Mouse (Mus musculus): ENCODE measurements around the gene Pitpnc1. TPM values are rescaled to one million over a fixed set of nuclear protein-coding genes. Genes with fewer than 3 reads are reported as not detected.

Pitpnc1 gene
- polyA plus RNA-seq, 1 experiment = 0.74 TPM

DNA sequence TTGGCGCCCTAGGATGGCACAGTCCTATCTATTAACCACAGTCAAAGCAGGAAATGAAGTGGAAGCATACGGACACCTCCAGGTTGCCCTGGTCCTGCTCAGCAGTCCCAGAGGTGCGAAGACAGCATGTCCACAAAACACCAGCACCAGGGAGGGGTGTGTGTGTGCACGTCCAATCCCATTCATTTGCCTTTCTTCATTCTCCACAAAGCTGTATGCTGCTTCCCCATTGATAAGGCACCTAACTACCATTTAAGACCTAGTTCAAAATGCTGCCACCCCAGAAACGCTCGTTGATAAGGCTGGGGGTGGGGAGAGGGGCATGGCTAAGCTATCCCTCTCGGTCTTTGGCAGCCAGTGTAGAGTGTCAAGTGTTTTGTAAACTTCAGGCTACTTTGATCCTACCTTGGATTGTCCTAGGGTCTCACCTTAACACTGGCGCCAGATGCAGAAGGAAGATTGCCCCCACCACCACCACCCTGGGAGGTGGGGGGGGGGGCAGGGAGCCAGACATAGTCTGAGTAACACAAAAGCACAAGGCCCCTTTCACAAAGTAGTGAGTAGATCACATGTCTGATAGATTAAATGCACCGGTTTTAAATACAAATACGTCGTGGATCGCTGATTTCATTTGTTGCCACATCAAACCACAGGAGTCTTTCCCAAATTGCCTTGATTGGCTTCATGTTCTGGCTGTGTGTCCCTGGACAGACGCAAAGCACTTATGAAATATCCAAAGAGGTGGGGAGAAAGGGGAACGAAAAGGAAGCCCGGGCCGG is 2.1 kb downstream of the Pitpnc1 start:
- Histone ChIP-seq H3K79me2 (ENCODE audit: control insufficient read depth, insufficient read depth) (no peaks in the 10 kb centered on the region), H3K4me2 (ENCODE audit: low read depth) (peak overlapping the region; percentile 100), H3K27me3 (ENCODE audit: control insufficient read depth, insufficient read depth, insufficient read length) (no peaks in the 10 kb centered on the region), H3K4me3 (peak overlapping the region; percentile 47), H3ac (ENCODE audit: control insufficient read depth, insufficient read length) (peak overlapping the region; percentile 13), H3K36me3 (ENCODE audit: control insufficient read depth, insufficient read depth) (no peaks in the 10 kb centered on the region)
- TF ChIP-seq MYOG (IDR thresholded peaks at IDR 0.05; ENCODE audit: control insufficient read depth in 1 of 3, insufficient read depth in 1 of 3, insufficient read length in 2 of 3, low read depth in 2 of 3) (no peak), MAX (IDR thresholded peaks at IDR 0.05; ENCODE audit: low read depth) (no peak), E2F4 (IDR thresholded peaks at IDR 0.05; ENCODE audit: insufficient read depth) (no peak), REST (IDR thresholded peaks at IDR 0.05; ENCODE audit: insufficient read depth, insufficient read length) (no peak), TCF3 (IDR thresholded peaks at IDR 0.05; ENCODE audit: insufficient read length, low read depth) (no peak), TCF12 (IDR thresholded peaks at IDR 0.05; ENCODE audit: insufficient read depth, poor library complexity, severe bottlenecking) (no peak), POLR2A (IDR thresholded peaks at IDR 0.05; ENCODE audit: insufficient read length, low read depth) (no peak), USF1 (IDR thresholded peaks at IDR 0.05; ENCODE audit: low read depth) (no peak), POLR2AphosphoS2 (IDR thresholded peaks at IDR 0.05; ENCODE audit: insufficient read length, low read depth) (no peak), MYOD1 (IDR thresholded peaks at IDR 0.05; ENCODE audit: control insufficient read depth in 1 of 3, insufficient read length in 2 of 3, low read depth in 2 of 3) (no peak), SRF (IDR thresholded peaks at IDR 0.05; ENCODE audit: control insufficient read depth, insufficient read length, low read depth) (no peak), CEBPB (IDR thresholded peaks at IDR 0.05; ENCODE audit: insufficient read depth, poor library complexity, severe bottlenecking) (no peak)

- Histone ChIP-seq H3ac (ENCODE audit: control insufficient read depth, insufficient read length) (no peak overlapping the region), H3K27me3 (ENCODE audit: control insufficient read depth, insufficient read depth, insufficient read length) (no peaks in the 10 kb centered on the region), H3K4me3 (no peak overlapping the region), H3K4me2 (ENCODE audit: low read depth) (no peak overlapping the region), H3K36me3 (ENCODE audit: control insufficient read depth, insufficient read depth) (no peaks in the 10 kb centered on the region), H3K79me2 (ENCODE audit: control insufficient read depth, insufficient read depth) (no peaks in the 10 kb centered on the region)
- no peak for TF ChIP-seq CEBPB (IDR thresholded peaks at IDR 0.05; ENCODE audit: insufficient read depth, poor library complexity, severe bottlenecking)
Observed at GRCm38 (mm10) chr11:107466611-107467391, 3.7 kb downstream of the Pitpnc1 start.

DNA sequence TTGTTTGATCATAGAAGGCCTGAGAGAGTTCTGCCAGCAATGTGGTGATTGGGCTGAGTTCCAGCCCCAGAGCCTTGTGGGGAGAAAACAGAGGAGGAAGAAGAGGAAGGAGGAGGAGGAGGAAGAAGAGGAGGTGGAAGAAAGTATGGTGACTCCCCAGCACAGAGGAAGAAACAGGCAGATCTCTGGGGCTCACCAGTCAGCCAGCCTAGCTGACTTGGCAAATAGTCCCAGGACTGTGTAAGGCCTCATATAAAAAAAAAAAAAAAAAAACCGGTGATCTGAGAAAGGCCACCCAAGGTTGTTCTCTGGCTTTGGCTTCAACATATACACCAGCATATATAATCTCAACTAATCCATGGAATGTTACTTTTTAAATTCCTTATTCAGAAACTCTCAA is 4.5 kb downstream of the Pitpnc1 start:
- no peaks in the 10 kb centered on the region for H3K36me3 ChIP-seq (ENCODE audit: control insufficient read depth, insufficient read depth)
- no peaks in the 10 kb centered on the region for H3K27me3 ChIP-seq (ENCODE audit: control insufficient read depth, insufficient read depth, insufficient read length)
- no peak overlapping the region for H3K4me2 ChIP-seq (ENCODE audit: low read depth)
- H3K4me3 ChIP-seq = no peak overlapping the region
- no peak for TF ChIP-seq MAX (IDR thresholded peaks at IDR 0.05; ENCODE audit: low read depth)
- no peak for TF ChIP-seq MYOG (IDR thresholded peaks at IDR 0.05; ENCODE audit: control insufficient read depth in 1 of 3, insufficient read depth in 1 of 3, insufficient read length in 2 of 3, low read depth in 2 of 3)
- no peak for TF ChIP-seq E2F4 (IDR thresholded peaks at IDR 0.05; ENCODE audit: insufficient read depth)
- TF ChIP-seq POLR2AphosphoS2 (IDR thresholded peaks at IDR 0.05; ENCODE audit: insufficient read length, low read depth) = no peak
- no peak for TF ChIP-seq CEBPB (IDR thresholded peaks at IDR 0.05; ENCODE audit: insufficient read depth, poor library complexity, severe bottlenecking)
- TF ChIP-seq POLR2A (IDR thresholded peaks at IDR 0.05; ENCODE audit: insufficient read length, low read depth) = no peak
- TF ChIP-seq MYOD1 (IDR thresholded peaks at IDR 0.05; ENCODE audit: control insufficient read depth in 1 of 3, insufficient read length in 2 of 3, low read depth in 2 of 3) = no peak
- TF ChIP-seq TCF3 (IDR thresholded peaks at IDR 0.05; ENCODE audit: insufficient read length, low read depth) = no peak
- no peak for TF ChIP-seq REST (IDR thresholded peaks at IDR 0.05; ENCODE audit: insufficient read depth, insufficient read length)
- TF ChIP-seq TCF12 (IDR thresholded peaks at IDR 0.05; ENCODE audit: insufficient read depth, poor library complexity, severe bottlenecking) = no peak
- no peak for TF ChIP-seq USF1 (IDR thresholded peaks at IDR 0.05; ENCODE audit: low read depth)
- TF ChIP-seq SRF (IDR thresholded peaks at IDR 0.05; ENCODE audit: control insufficient read depth, insufficient read length, low read depth) = no peak
- no peak overlapping the region for H3ac ChIP-seq (ENCODE audit: control insufficient read depth, insufficient read length)
- H3K79me2 ChIP-seq (ENCODE audit: control insufficient read depth, insufficient read depth) = no peaks in the 10 kb centered on the region

DNA sequence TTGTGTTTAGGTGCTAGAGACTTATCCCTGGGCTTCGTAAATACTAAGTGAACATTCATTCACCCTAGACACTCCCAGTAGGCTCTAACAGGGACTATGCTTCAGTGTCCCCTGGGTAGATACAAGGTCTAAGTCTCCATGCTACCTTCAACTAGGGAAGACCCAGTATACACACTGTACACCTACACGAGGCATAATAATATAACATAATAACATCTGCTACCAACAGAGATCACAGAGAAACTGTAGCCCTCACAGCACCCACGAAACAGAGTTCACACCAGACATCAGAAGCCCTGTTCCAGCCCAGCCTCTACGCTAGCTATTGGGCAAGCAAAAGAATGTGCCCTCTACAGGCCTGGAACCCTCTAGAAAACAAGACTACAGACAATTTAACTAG is 5.5 kb downstream of the Pitpnc1 start:
- Histone ChIP-seq H3K4me2 (ENCODE audit: low read depth) (no peak overlapping the region), H3K79me2 (ENCODE audit: control insufficient read depth, insufficient read depth) (no peaks in the 10 kb centered on the region), H3K27me3 (ENCODE audit: control insufficient read depth, insufficient read depth, insufficient read length) (no peaks in the 10 kb centered on the region), H3K4me3 (no peak overlapping the region), H3K36me3 (ENCODE audit: control insufficient read depth, insufficient read depth) (no peaks in the 10 kb centered on the region), H3ac (ENCODE audit: control insufficient read depth, insufficient read length) (no peak overlapping the region)
- TF ChIP-seq SRF (IDR thresholded peaks at IDR 0.05; ENCODE audit: control insufficient read depth, insufficient read length, low read depth) = no peak
- TF ChIP-seq POLR2A (IDR thresholded peaks at IDR 0.05; ENCODE audit: insufficient read length, low read depth) = no peak
- no peak for TF ChIP-seq TCF12 (IDR thresholded peaks at IDR 0.05; ENCODE audit: insufficient read depth, poor library complexity, severe bottlenecking)
- TF ChIP-seq USF1 (IDR thresholded peaks at IDR 0.05; ENCODE audit: low read depth) = no peak
- TF ChIP-seq MYOG (IDR thresholded peaks at IDR 0.05; ENCODE audit: control insufficient read depth in 1 of 3, insufficient read depth in 1 of 3, insufficient read length in 2 of 3, low read depth in 2 of 3) = no peak
- no peak for TF ChIP-seq CEBPB (IDR thresholded peaks at IDR 0.05; ENCODE audit: insufficient read depth, poor library complexity, severe bottlenecking)
- TF ChIP-seq MYOD1 (IDR thresholded peaks at IDR 0.05; ENCODE audit: control insufficient read depth in 1 of 3, insufficient read length in 2 of 3, low read depth in 2 of 3) = no peak
- TF ChIP-seq MAX (IDR thresholded peaks at IDR 0.05; ENCODE audit: low read depth) = no peak
- no peak for TF ChIP-seq REST (IDR thresholded peaks at IDR 0.05; ENCODE audit: insufficient read depth, insufficient read length)
- no peak for TF ChIP-seq POLR2AphosphoS2 (IDR thresholded peaks at IDR 0.05; ENCODE audit: insufficient read length, low read depth)
- TF ChIP-seq TCF3 (IDR thresholded peaks at IDR 0.05; ENCODE audit: insufficient read length, low read depth) = no peak
- no peak for TF ChIP-seq E2F4 (IDR thresholded peaks at IDR 0.05; ENCODE audit: insufficient read depth)
